Mouse (Mus musculus): ENCODE measurements around the gene Pklr. TPM values are rescaled to one million over a fixed set of nuclear protein-coding genes. Genes with fewer than 3 reads are reported as not detected.
A peak's percentile ranks its signal among the peaks of the same experiment; 100 is the strongest.

Pklr gene
- total and polyA plus RNA-seq, 2 experiments from 2014 or later = 0.05 TPM; not detected in 1

GRCm38 (mm10) chr3:89129908-89130307 is 6.0 kb upstream of the Pklr start:
- 87% methylated on average over 3 of the region's 3 CpGs for WGBS
- DNase-seq (ENCODE audit: low spot score) (no peak), ATAC-seq (ENCODE audit: low FRiP score) (no peak)
- Histone ChIP-seq H3K27ac (ENCODE audit: low read depth, low read length) (no peak overlapping the region), H3K4me2 (ENCODE audit: low read depth, low read length, poor library complexity, severe bottlenecking) (no peak overlapping the region), H3K4me1 (ENCODE audit: insufficient read depth, low read length) (0 out of 2 replicates have a peak, but pooled peaks cover 2% of the 10 kb centered on the region), H3K9me3 (ENCODE audit: low read length) (no peaks in the 10 kb centered on the region), H3K27me3 (ENCODE audit: insufficient read depth, low read length) (no peaks in the 10 kb centered on the region), H3K4me3 (ENCODE audit: low read depth, low read length) (no peak overlapping the region), H3K9ac (replicated peaks; ENCODE audit: low read length, poor library complexity, severe bottlenecking) (no peak overlapping the region), H3K36me3 (ENCODE audit: insufficient read depth, low read length) (no peaks in the 10 kb centered on the region)
- TF ChIP-seq CTCF (IDR thresholded peaks at IDR 0.05) = no peak

GRCm38 (mm10) chr3:89131816-89132215 is 4.1 kb upstream of the Pklr start:
- 46% methylated on average over 4 of the region's 4 CpGs for WGBS
- TF ChIP-seq CTCF (IDR thresholded peaks at IDR 0.05) = no peak
- Histone ChIP-seq H3K9ac (replicated peaks; ENCODE audit: low read length, poor library complexity, severe bottlenecking) (peak overlapping the region; percentile 46; the same call in 1 of the 2 replicates), H3K9me3 (ENCODE audit: low read length) (no peaks in the 10 kb centered on the region), H3K36me3 (ENCODE audit: insufficient read depth, low read length) (no peaks in the 10 kb centered on the region), H3K27me3 (ENCODE audit: insufficient read depth, low read length) (no peaks in the 10 kb centered on the region), H3K4me3 (ENCODE audit: low read depth, low read length) (no peak overlapping the region), H3K27ac (ENCODE audit: low read depth, low read length) (no peak overlapping the region), H3K4me1 (ENCODE audit: insufficient read depth, low read length) (0 out of 2 replicates have a peak, but pooled peaks cover 2% of the 10 kb centered on the region), H3K4me2 (ENCODE audit: low read depth, low read length, poor library complexity, severe bottlenecking) (peak overlapping the region; percentile 64)
- DNase-seq (ENCODE audit: low spot score) = no peak
- no peak for ATAC-seq (ENCODE audit: low FRiP score)

GRCm38 (mm10) chr3:89132285-89133062 is 3.5 kb upstream of the Pklr start:
- Histone ChIP-seq H3K4me3 (ENCODE audit: low read depth, low read length) (peak overlapping the region; percentile 33), H3K4me1 (ENCODE audit: insufficient read depth, low read length) (0 out of 2 replicates have a peak, but pooled peaks cover 2% of the 10 kb centered on the region), H3K36me3 (ENCODE audit: insufficient read depth, low read length) (no peaks in the 10 kb centered on the region), H3K9ac (replicated peaks; ENCODE audit: low read length, poor library complexity, severe bottlenecking) (peak overlapping the region; percentile 46; the same call in 1 of the 2 replicates), H3K27ac (ENCODE audit: low read depth, low read length) (no peak overlapping the region), H3K9me3 (ENCODE audit: low read length) (no peaks in the 10 kb centered on the region), H3K27me3 (ENCODE audit: insufficient read depth, low read length) (no peaks in the 10 kb centered on the region), H3K4me2 (ENCODE audit: low read depth, low read length, poor library complexity, severe bottlenecking) (peak overlapping the region; percentile 64)
- TF ChIP-seq CTCF (IDR thresholded peaks at IDR 0.05) = peak; percentile 64
- ATAC-seq (ENCODE audit: low FRiP score) (no peak), DNase-seq (ENCODE audit: low spot score) (peak; percentile 33)
- WGBS = 17% methylated on average over 27 of the region's 30 CpGs

- H3K4me3 ChIP-seq (ENCODE audit: low read depth, low read length) = no peak overlapping the region
- H3K4me1 ChIP-seq (ENCODE audit: insufficient read depth, low read length) = 0 out of 2 replicates have a peak, but pooled peaks cover 2% of the 10 kb centered on the region
- H3K27ac ChIP-seq (ENCODE audit: low read depth, low read length) = no peak overlapping the region
- no peaks in the 10 kb centered on the region for H3K9me3 ChIP-seq (ENCODE audit: low read length)
- H3K36me3 ChIP-seq (ENCODE audit: insufficient read depth, low read length) = no peaks in the 10 kb centered on the region
- H3K27me3 ChIP-seq (ENCODE audit: insufficient read depth, low read length) = no peaks in the 10 kb centered on the region
- WGBS = 78% methylated on average over 7 of the region's 7 CpGs
- DNase-seq (ENCODE audit: low spot score) (no peak), ATAC-seq (ENCODE audit: low FRiP score) (no peak)
- TF ChIP-seq CTCF (IDR thresholded peaks at IDR 0.05) = no peak
- no peak overlapping the region for H3K9ac ChIP-seq (replicated peaks; ENCODE audit: low read length, poor library complexity, severe bottlenecking)
- H3K4me2 ChIP-seq (ENCODE audit: low read depth, low read length, poor library complexity, severe bottlenecking) = no peak overlapping the region
These were observed 2.9 kb upstream of the Pklr start for GRCm38 (mm10) chr3:89133063-89133450.

GRCm38 (mm10) chr3:89133752-89134151 is 2.2 kb upstream of the Pklr start:
- TF ChIP-seq CTCF (IDR thresholded peaks at IDR 0.05) = no peak
- Histone ChIP-seq H3K9ac (replicated peaks; ENCODE audit: low read length, poor library complexity, severe bottlenecking) (no peak overlapping the region), H3K4me3 (ENCODE audit: low read depth, low read length) (no peak overlapping the region), H3K27ac (ENCODE audit: low read depth, low read length) (no peak overlapping the region), H3K27me3 (ENCODE audit: insufficient read depth, low read length) (no peaks in the 10 kb centered on the region), H3K4me2 (ENCODE audit: low read depth, low read length, poor library complexity, severe bottlenecking) (no peak overlapping the region), H3K36me3 (ENCODE audit: insufficient read depth, low read length) (no peaks in the 10 kb centered on the region), H3K9me3 (ENCODE audit: low read length) (no peaks in the 10 kb centered on the region), H3K4me1 (ENCODE audit: insufficient read depth, low read length) (0 out of 2 replicates have a peak, but pooled peaks cover 2% of the 10 kb centered on the region)
- no peak for ATAC-seq (ENCODE audit: low FRiP score)
- no peak for DNase-seq (ENCODE audit: low spot score)
- 89% methylated on average over 1 of the region's 1 CpGs for WGBS

- ATAC-seq (ENCODE audit: low FRiP score) = no peak
- Histone ChIP-seq H3K9me3 (ENCODE audit: low read length) (no peaks in the 10 kb centered on the region), H3K36me3 (ENCODE audit: insufficient read depth, low read length) (no peaks in the 10 kb centered on the region), H3K4me1 (ENCODE audit: insufficient read depth, low read length) (0 out of 2 replicates have a peak, but pooled peaks cover 2% of the 10 kb centered on the region), H3K4me3 (ENCODE audit: low read depth, low read length) (no peak overlapping the region), H3K27ac (ENCODE audit: low read depth, low read length) (no peak overlapping the region), H3K27me3 (ENCODE audit: insufficient read depth, low read length) (no peaks in the 10 kb centered on the region), H3K9ac (replicated peaks; ENCODE audit: low read length, poor library complexity, severe bottlenecking) (no peak overlapping the region), H3K4me2 (ENCODE audit: low read depth, low read length, poor library complexity, severe bottlenecking) (no peak overlapping the region)
- peak; percentile 18; the same call in 1 of the 2 replicates for TF ChIP-seq CTCF (IDR thresholded peaks at IDR 0.05)
- 51% methylated on average over 9 of the region's 9 CpGs for WGBS
- DNase-seq (ENCODE audit: low spot score) = no peak
These were observed 423 bp downstream of the Pklr start for GRCm38 (mm10) chr3:89136365-89136764.
